Mouse (Mus musculus) liver, embryonic 15.5 days (tissue): Measurements from ENCODE around the gene Ercc2. TPM values are rescaled to one million over a fixed set of nuclear protein-coding genes. Genes with fewer than 3 reads are reported as not detected.

Source experiments
- ATAC-seq: fragments of 200-750 bp; cut with Nextera tagmentation; 2 replicates; pipeline ENCODE4 v1.8.0; 2017; ENCODE audit warnings: moderate number of reproducible peaks, mild to moderate bottlenecking, moderate library complexity; ENCODE audit not compliant: insufficient read depth
- H3K27ac ChIP-seq: fragments of 300-500 bp; sonication (generic); replicated peaks from 2 replicates; pipeline ENCODE4 v1.5.1; 2015; ENCODE audit warnings: mild to moderate bottlenecking, inconsistent platforms
- H3K27me3 ChIP-seq: fragments of 300-500 bp; sonication (generic); 2 replicates; pipeline ENCODE4 v1.6.1; 2015; ENCODE audit warnings: mild to moderate bottlenecking, inconsistent platforms
- H3K36me3 ChIP-seq: fragments of 300-500 bp; sonication (generic); replicated peaks from 2 replicates; pipeline ENCODE4 v1.6.1; 2015; ENCODE audit warnings: moderate library complexity, mild to moderate bottlenecking, inconsistent platforms
- H3K4me1 ChIP-seq: fragments of 300-500 bp; sonication (generic); replicated peaks from 2 replicates; pipeline ENCODE4 v1.6.1; 2015; ENCODE audit warnings: inconsistent platforms
- H3K4me2 ChIP-seq: fragments of 300-500 bp; sonication (generic); 2 replicates; pipeline ENCODE4 v1.6.1; 2015; ENCODE audit warnings: moderate library complexity, mild to moderate bottlenecking, inconsistent platforms
- H3K4me3 ChIP-seq: fragments of 300-500 bp; sonication (generic); replicated peaks from 2 replicates; pipeline ENCODE4 v1.5.1; 2015; ENCODE audit warnings: mild to moderate bottlenecking, inconsistent platforms
- H3K9ac ChIP-seq: fragments of 300-500 bp; sonication (generic); 2 replicates; pipeline ENCODE4 v1.6.1; 2015; ENCODE audit warnings: moderate library complexity, mild to moderate bottlenecking, inconsistent platforms
- H3K9me3 ChIP-seq: fragments of 300-500 bp; sonication (generic); replicated peaks from 2 replicates; pipeline ENCODE4 v1.6.1; 2016; ENCODE audit warnings: inconsistent platforms
- whole genome bisulfite sequencing: fragments of 180-500 bp; shearing (Covaris S2); methylation state at CpG from one replicate; pipeline ENCODE4 v1.1.7; 2015; ENCODE audit warnings: mixed read lengths; ENCODE audit not compliant: insufficient replicate concordance; 5-methylcytosine and 5-hydroxymethylcytosine counted together
- polyA plus RNA-seq: library from polyadenylated mRNA; unstranded; fragments of >200 nt; fragmentation: Nextera tagmentation; extraction: Ambion mirVana; gene quantifications from 2 replicates; pipeline ENCODE4 v1.2.1, GENCODE M21; 2015

Gene Ercc2
- polyA plus RNA-seq, 1 experiment from 2014 or later, result 6.2 TPM

- under 1% methylated on average over 45 of the region's 45 CpGs for WGBS
- H3K9ac ChIP-seq, result peak overlapping the region; percentile 61
- H3K27ac ChIP-seq, result peak overlapping the region; percentile 75
- ATAC-seq, result peak; percentile 65
- peak overlapping the region; percentile 99 for H3K4me2 ChIP-seq
- 0 out of 2 replicates have a peak, but pooled peaks cover 9% of the 10 kb centered on the region for H3K27me3 ChIP-seq
- H3K4me1 ChIP-seq, result peaks cover 66% of the 10 kb centered on the region
- peak overlapping the region; percentile 71 for H3K4me3 ChIP-seq
- H3K36me3 ChIP-seq, result peaks cover 22% of the 10 kb centered on the region
- H3K9me3 ChIP-seq, result no peaks in the 10 kb centered on the region
These were observed 21.7 kb upstream of the Ercc2 start for GRCm38 (mm10) chr7:19359892-19360641.

- Histone ChIP-seq H3K4me3 (peak overlapping the region; percentile 71), H3K27me3 (0 out of 2 replicates have a peak, but pooled peaks cover 9% of the 10 kb centered on the region), H3K36me3 (peaks cover 16% of the 10 kb centered on the region), H3K9me3 (no peaks in the 10 kb centered on the region), H3K27ac (peak overlapping the region; percentile 75; the same call in 1 of the 2 replicates), H3K4me2 (peak overlapping the region; percentile 99), H3K9ac (peak overlapping the region; percentile 72), H3K4me1 (peaks cover 66% of the 10 kb centered on the region)
- WGBS, result under 1% methylated on average over 27 of the region's 27 CpGs
- peak; percentile 69 for ATAC-seq
These were observed 20.9 kb upstream of the Ercc2 start for GRCm38 (mm10) chr7:19360944-19361343.

- H3K9me3 ChIP-seq, result no peaks in the 10 kb centered on the region
- peaks cover 66% of the 10 kb centered on the region for H3K4me1 ChIP-seq
- H3K4me3 ChIP-seq, result peak overlapping the region; percentile 71
- no peak overlapping the region for H3K27ac ChIP-seq
- 0 out of 2 replicates have a peak, but pooled peaks cover 9% of the 10 kb centered on the region for H3K27me3 ChIP-seq
- 9% methylated on average over 16 of the region's 16 CpGs for WGBS
- no peak for ATAC-seq
- H3K36me3 ChIP-seq, result peaks cover 11% of the 10 kb centered on the region; the same call in 1 of the 2 replicates
- H3K9ac ChIP-seq, result peak overlapping the region; percentile 72
- peak overlapping the region; percentile 99 for H3K4me2 ChIP-seq
These were observed 20.1 kb upstream of the Ercc2 start for GRCm38 (mm10) chr7:19361720-19362119.

- Histone ChIP-seq H3K4me1 (peaks cover 61% of the 10 kb centered on the region), H3K27me3 (0 out of 2 replicates have a peak, but pooled peaks cover 9% of the 10 kb centered on the region), H3K4me3 (no peak overlapping the region), H3K9me3 (no peaks in the 10 kb centered on the region), H3K9ac (no peak overlapping the region), H3K4me2 (peak overlapping the region; percentile 99; the same call in 1 of the 2 replicates), H3K27ac (no peak overlapping the region), H3K36me3 (peaks cover 5% of the 10 kb centered on the region; the same call in 1 of the 2 replicates)
- ATAC-seq, result no peak
- 61% methylated on average over 4 of the region's 4 CpGs for WGBS
These were observed 19.5 kb upstream of the Ercc2 start for GRCm38 (mm10) chr7:19362276-19362675.

GRCm38 (mm10) chr7:19363881-19364280 lies 17.9 kb upstream of the Ercc2 start:
- no peak overlapping the region for H3K4me3 ChIP-seq
- no peaks in the 10 kb centered on the region for H3K9me3 ChIP-seq
- no peak overlapping the region for H3K9ac ChIP-seq
- no peak for ATAC-seq
- no peaks in the 10 kb centered on the region for H3K36me3 ChIP-seq
- 2% methylated on average over 18 of the region's 18 CpGs for WGBS
- H3K4me2 ChIP-seq, result no peak overlapping the region
- H3K27ac ChIP-seq, result no peak overlapping the region
- H3K4me1 ChIP-seq, result peaks cover 48% of the 10 kb centered on the region
- H3K27me3 ChIP-seq, result peaks cover 16% of the 10 kb centered on the region

- Histone ChIP-seq H3K4me3 (no peak overlapping the region), H3K27ac (no peak overlapping the region), H3K4me2 (no peak overlapping the region), H3K9me3 (no peaks in the 10 kb centered on the region), H3K27me3 (peaks cover 27% of the 10 kb centered on the region), H3K4me1 (peaks cover 43% of the 10 kb centered on the region), H3K36me3 (no peaks in the 10 kb centered on the region), H3K9ac (no peak overlapping the region)
- ATAC-seq, result no peak
- 48% methylated on average over 4 of the region's 4 CpGs for WGBS
These were observed 16.4 kb upstream of the Ercc2 start for GRCm38 (mm10) chr7:19365376-19365775.

GRCm38 (mm10) chr7:19368380-19368779 lies 13.4 kb upstream of the Ercc2 start:
- H3K4me1 ChIP-seq, result peaks cover 20% of the 10 kb centered on the region

GRCm38 (mm10) chr7:19369823-19370425 lies 11.9 kb upstream of the Ercc2 start:
- H3K27ac ChIP-seq, result no peak overlapping the region
- no peak overlapping the region for H3K9ac ChIP-seq
- H3K27me3 ChIP-seq, result peaks cover 19% of the 10 kb centered on the region
- peak; percentile 24; the same call in 1 of the 2 replicates for ATAC-seq
- WGBS, result 11% methylated on average over 46 of the region's 46 CpGs
- no peaks in the 10 kb centered on the region for H3K36me3 ChIP-seq
- H3K9me3 ChIP-seq, result no peaks in the 10 kb centered on the region
- peak overlapping the region; percentile 68 for H3K4me2 ChIP-seq
- peak overlapping the region; percentile 29 for H3K4me3 ChIP-seq
- peaks cover 11% of the 10 kb centered on the region for H3K4me1 ChIP-seq

More at GRCm38 (mm10) chr7:19368380-19368779, 13.4 kb upstream of the Ercc2 start:
- Histone ChIP-seq H3K27ac (no peak overlapping the region), H3K36me3 (no peaks in the 10 kb centered on the region), H3K9ac (no peak overlapping the region), H3K9me3 (no peaks in the 10 kb centered on the region), H3K27me3 (peaks cover 27% of the 10 kb centered on the region), H3K4me2 (no peak overlapping the region), H3K4me3 (no peak overlapping the region)
- WGBS, result 22% methylated on average over 16 of the region's 16 CpGs
- no peak for ATAC-seq

GRCm38 (mm10) chr7:19373367-19373766 lies 8.4 kb upstream of the Ercc2 start:
- 78% methylated on average over 2 of the region's 2 CpGs for WGBS
- Histone ChIP-seq H3K27me3 (peaks cover 17% of the 10 kb centered on the region), H3K27ac (no peak overlapping the region), H3K4me3 (no peak overlapping the region), H3K36me3 (no peaks in the 10 kb centered on the region; the same call in 1 of the 2 replicates), H3K4me1 (peaks cover 9% of the 10 kb centered on the region), H3K9me3 (no peaks in the 10 kb centered on the region), H3K4me2 (no peak overlapping the region), H3K9ac (no peak overlapping the region)
- ATAC-seq, result no peak

- Histone ChIP-seq H3K9ac (no peak overlapping the region), H3K9me3 (no peaks in the 10 kb centered on the region), H3K36me3 (no peaks in the 10 kb centered on the region; the same call in 1 of the 2 replicates), H3K4me1 (no peaks in the 10 kb centered on the region), H3K27ac (no peak overlapping the region), H3K4me2 (no peak overlapping the region), H3K4me3 (no peak overlapping the region), H3K27me3 (no peaks in the 10 kb centered on the region; the same call in 1 of the 2 replicates)
- no peak for ATAC-seq
- 70% methylated on average over 18 of the region's 18 CpGs for WGBS
These were observed 6.4 kb upstream of the Ercc2 start for GRCm38 (mm10) chr7:19375368-19375767.

- no peak overlapping the region for H3K4me2 ChIP-seq
- no peaks in the 10 kb centered on the region; the same call in 1 of the 2 replicates for H3K36me3 ChIP-seq
- 67% methylated on average over 4 of the region's 4 CpGs for WGBS
- H3K4me1 ChIP-seq, result 0 out of 2 replicates have a peak, but pooled peaks cover 1% of the 10 kb centered on the region
- H3K27me3 ChIP-seq, result no peaks in the 10 kb centered on the region
- no peaks in the 10 kb centered on the region for H3K9me3 ChIP-seq
- ATAC-seq, result peak; percentile 48; the same call in 1 of the 2 replicates
- no peak overlapping the region for H3K27ac ChIP-seq
- H3K4me3 ChIP-seq, result no peak overlapping the region
- H3K9ac ChIP-seq, result no peak overlapping the region
These were observed 5.8 kb upstream of the Ercc2 start for GRCm38 (mm10) chr7:19376019-19376418.
